Mouse (Mus musculus): ENCODE results near the gene Bcar3.
A peak's percentile ranks its signal among the peaks of the same experiment; 100 is the strongest.

The Bcar3 gene

GRCm38 (mm10) chr3:122456807-122457206 is 162.9 kb downstream of the Bcar3 start:
- DNase-seq (ENCODE audit: low spot score in 2 of 2), result no peak

GRCm38 (mm10) chr3:122457723-122458122 is 163.8 kb downstream of the Bcar3 start:
- no peak for DNase-seq (ENCODE audit: low spot score in 2 of 2)

GRCm38 (mm10) chr3:122458743-122459142 is 164.8 kb downstream of the Bcar3 start:
- no peak for DNase-seq (ENCODE audit: low spot score in 2 of 2)

- no peak for DNase-seq (ENCODE audit: low spot score in 2 of 2)
Measured at GRCm38 (mm10) chr3:122460848-122461511, 167.0 kb downstream of the Bcar3 start.

- peak in 1 of 2 experiments; percentile 22 for DNase-seq (ENCODE audit: low spot score in 2 of 2)
Measured at GRCm38 (mm10) chr3:122461512-122461881, 167.6 kb downstream of the Bcar3 start.

- no peak for DNase-seq (ENCODE audit: low spot score in 2 of 2)
Measured at GRCm38 (mm10) chr3:122461932-122462871, 168.3 kb downstream of the Bcar3 start.

- no peak for DNase-seq (ENCODE audit: low spot score in 2 of 2)
Measured at GRCm38 (mm10) chr3:122463166-122463565, 169.2 kb downstream of the Bcar3 start.

GRCm38 (mm10) chr3:122466100-122466730 is 172.3 kb downstream of the Bcar3 start:
- DNase-seq (ENCODE audit: low spot score in 2 of 2), result peak in 1 of 2 experiments; percentile 41

- no peak for DNase-seq (ENCODE audit: low spot score in 2 of 2)
Measured at GRCm38 (mm10) chr3:122467977-122468376, 174.0 kb downstream of the Bcar3 start.

- DNase-seq (ENCODE audit: low spot score in 2 of 2), result no peak
Measured at GRCm38 (mm10) chr3:122470326-122471016, 176.5 kb downstream of the Bcar3 start.

GRCm38 (mm10) chr3:122471017-122471721 is 177.2 kb downstream of the Bcar3 start:
- no peak for DNase-seq (ENCODE audit: low spot score in 2 of 2)

GRCm38 (mm10) chr3:122472412-122472811 is 178.5 kb downstream of the Bcar3 start:
- no peak for DNase-seq (ENCODE audit: low spot score in 2 of 2)

GRCm38 (mm10) chr3:122473523-122474034 is 179.6 kb downstream of the Bcar3 start:
- no peak for DNase-seq (ENCODE audit: low spot score in 2 of 2)

GRCm38 (mm10) chr3:122474067-122474466 is 180.1 kb downstream of the Bcar3 start:
- DNase-seq (ENCODE audit: low spot score in 2 of 2), result peak in 1 of 2 experiments; percentile 35

- no peak for DNase-seq (ENCODE audit: low spot score in 2 of 2)
Measured at GRCm38 (mm10) chr3:122474796-122475195, 180.9 kb downstream of the Bcar3 start.

- DNase-seq (ENCODE audit: low spot score in 2 of 2), result no peak
Measured at GRCm38 (mm10) chr3:122475735-122476134, 181.8 kb downstream of the Bcar3 start.

- DNase-seq (ENCODE audit: low spot score in 2 of 2), result no peak
Measured at GRCm38 (mm10) chr3:122476656-122477055, 182.7 kb downstream of the Bcar3 start.

- no peak for DNase-seq (ENCODE audit: low spot score in 2 of 2)
Measured at GRCm38 (mm10) chr3:122477541-122477940, 183.6 kb downstream of the Bcar3 start.

GRCm38 (mm10) chr3:122478735-122479134 is 184.8 kb downstream of the Bcar3 start:
- no peak for DNase-seq (ENCODE audit: low spot score in 2 of 2)

GRCm38 (mm10) chr3:122480065-122480675 is 186.2 kb downstream of the Bcar3 start:
- no peak for DNase-seq (ENCODE audit: low spot score in 2 of 2)
